Mouse (Mus musculus) hindbrain, embryonic 15.5 days (tissue): ENCODE results near the gene Arhgap23. TPM values are rescaled to one million over a fixed set of nuclear protein-coding genes. Genes with fewer than 3 reads are reported as not detected.

Source experiments
- ATAC-seq: fragments of 200-750 bp; cut with Nextera tagmentation; 2 replicates; pipeline ENCODE4 v1.8.0; 2017; ENCODE audit warnings: low read depth, moderate number of reproducible peaks, moderate TSS enrichment; ENCODE audit not compliant: low FRiP score
- H3K27ac ChIP-seq: fragments of 300-500 bp; sonication (generic); replicated peaks from 2 replicates; pipeline ENCODE4 v1.5.1; 2015; ENCODE audit warnings: mild to moderate bottlenecking, inconsistent platforms
- H3K27me3 ChIP-seq: fragments of 300-500 bp; sonication (generic); 2 replicates; pipeline ENCODE4 v1.6.1; 2015; ENCODE audit warnings: control low read depth, inconsistent platforms
- H3K36me3 ChIP-seq: fragments of 300-500 bp; sonication (generic); 2 replicates; pipeline ENCODE4 v1.6.1; 2015; ENCODE audit warnings: control low read depth, inconsistent platforms
- H3K4me1 ChIP-seq: fragments of 300-500 bp; sonication (generic); replicated peaks from 2 replicates; pipeline ENCODE4 v1.6.1; 2015; ENCODE audit warnings: control low read depth, inconsistent platforms
- H3K4me2 ChIP-seq: fragments of 300-500 bp; sonication (generic); 2 replicates; pipeline ENCODE4 v1.6.1; 2015; ENCODE audit warnings: moderate library complexity, mild to moderate bottlenecking, inconsistent platforms
- H3K4me3 ChIP-seq: fragments of 300-500 bp; sonication (generic); 2 replicates; pipeline ENCODE4 v1.5.1; 2015; ENCODE audit warnings: mild to moderate bottlenecking, inconsistent platforms
- H3K9ac ChIP-seq: fragments of 300-500 bp; sonication (generic); 2 replicates; pipeline ENCODE4 v1.6.1; 2015; ENCODE audit warnings: inconsistent platforms
- H3K9me3 ChIP-seq: fragments of 300-500 bp; sonication (generic); 2 replicates; pipeline ENCODE4 v1.6.1; 2016; ENCODE audit warnings: control low read depth, inconsistent platforms
- WGBS: fragments of 180-500 bp; shearing (Covaris S2); methylation state at CpG from one replicate; pipeline ENCODE4 v1.1.7; 2015; 5-methylcytosine and 5-hydroxymethylcytosine counted together
- polyA plus RNA-seq: library from polyadenylated mRNA; unstranded; fragments of >200 nt; fragmentation: Nextera tagmentation; extraction: Ambion mirVana; gene quantifications from 2 replicates; pipeline ENCODE4 v1.2.1, GENCODE M21; 2015

Gene Arhgap23
- polyA plus RNA-seq: 9.9 and 10.1 TPM in 2 replicates

GRCm38 (mm10) chr11:97415330-97415711 lies at the start of gene Arhgap23:
Arhgap23 (plus strand) TSS chr11:97415533.
- H3K4me1 ChIP-seq: peaks cover 15% of the 10 kb centered on the region
- under 1% methylated on average over 27 of the region's 29 CpGs for WGBS

GRCm38 (mm10) chr11:97365556-97365955 lies 49.8 kb upstream of the Arhgap23 start:
- peaks cover 54% of the 10 kb centered on the region for H3K4me1 ChIP-seq
- ATAC-seq: no peak
- no peaks in the 10 kb centered on the region for H3K36me3 ChIP-seq
- 53% methylated on average over 1 of the region's 1 CpGs for WGBS
- H3K9me3 ChIP-seq: no peaks in the 10 kb centered on the region
- H3K9ac ChIP-seq: peak overlapping the region; percentile 32; the same call in 1 of the 2 replicates
- no peaks in the 10 kb centered on the region for H3K27me3 ChIP-seq
- H3K27ac ChIP-seq: 0 out of 2 replicates have a peak overlapping the region, but pooled peaks have one; percentile 12
- peak overlapping the region; percentile 99 for H3K4me3 ChIP-seq
- peak overlapping the region; percentile 95 for H3K4me2 ChIP-seq

More at GRCm38 (mm10) chr11:97415330-97415711, at the start of gene Arhgap23:
- Histone ChIP-seq H3K4me2 (peak within 1 kb of the TSS; percentile 58), H3K9me3 (no peaks in the 10 kb centered on the region), H3K4me3 (peak within 1 kb of the TSS; percentile 44), H3K36me3 (no peaks in the 10 kb centered on the region), H3K27ac (peak within 1 kb of the TSS; percentile 68; the same call in 1 of the 2 replicates), H3K27me3 (peaks cover 12% of the 10 kb centered on the region), H3K9ac (peak within 1 kb of the TSS; percentile 35)
- ATAC-seq: peak; percentile 66

GRCm38 (mm10) chr11:97368501-97368900 lies 46.8 kb upstream of the Arhgap23 start:
- H3K36me3 ChIP-seq: no peaks in the 10 kb centered on the region
- H3K4me3 ChIP-seq: no peak overlapping the region
- no peaks in the 10 kb centered on the region for H3K27me3 ChIP-seq
- H3K9ac ChIP-seq: no peak overlapping the region
- H3K4me1 ChIP-seq: peaks cover 51% of the 10 kb centered on the region
- no peaks in the 10 kb centered on the region for H3K9me3 ChIP-seq
- no peak overlapping the region for H3K4me2 ChIP-seq
- no peak overlapping the region for H3K27ac ChIP-seq
- ATAC-seq: no peak
- 78% methylated on average over 5 of the region's 5 CpGs for WGBS

GRCm38 (mm10) chr11:97370329-97371091 lies 44.8 kb upstream of the Arhgap23 start:
- Histone ChIP-seq H3K9ac (no peak overlapping the region), H3K4me3 (no peak overlapping the region), H3K9me3 (no peaks in the 10 kb centered on the region), H3K27me3 (no peaks in the 10 kb centered on the region), H3K4me1 (peaks cover 31% of the 10 kb centered on the region), H3K36me3 (peaks cover 10% of the 10 kb centered on the region), H3K4me2 (no peak overlapping the region), H3K27ac (peak overlapping the region; percentile 63; the same call in 1 of the 2 replicates)
- WGBS: 51% methylated on average over 7 of the region's 7 CpGs
- ATAC-seq: no peak

GRCm38 (mm10) chr11:97372159-97372864 lies 43.0 kb upstream of the Arhgap23 start:
- Histone ChIP-seq H3K9ac (no peak overlapping the region), H3K9me3 (no peaks in the 10 kb centered on the region), H3K4me3 (no peak overlapping the region), H3K27ac (no peak overlapping the region), H3K4me2 (no peak overlapping the region), H3K4me1 (peaks cover 18% of the 10 kb centered on the region), H3K27me3 (no peaks in the 10 kb centered on the region), H3K36me3 (peaks cover 21% of the 10 kb centered on the region)
- no peak for ATAC-seq
- 88% methylated on average over 6 of the region's 6 CpGs for WGBS

GRCm38 (mm10) chr11:97373402-97373801 lies 41.9 kb upstream of the Arhgap23 start:
- H3K9ac ChIP-seq: no peak overlapping the region
- no peaks in the 10 kb centered on the region for H3K27me3 ChIP-seq
- H3K27ac ChIP-seq: no peak overlapping the region
- 93% methylated on average over 2 of the region's 2 CpGs for WGBS
- peaks cover 32% of the 10 kb centered on the region for H3K36me3 ChIP-seq
- no peaks in the 10 kb centered on the region for H3K9me3 ChIP-seq
- H3K4me1 ChIP-seq: peaks cover 12% of the 10 kb centered on the region
- no peak overlapping the region for H3K4me3 ChIP-seq
- no peak for ATAC-seq
- H3K4me2 ChIP-seq: no peak overlapping the region

GRCm38 (mm10) chr11:97380036-97380435 lies 35.3 kb upstream of the Arhgap23 start:
- Histone ChIP-seq H3K4me2 (no peak overlapping the region), H3K9me3 (no peaks in the 10 kb centered on the region), H3K36me3 (peaks cover 57% of the 10 kb centered on the region), H3K27ac (no peak overlapping the region), H3K4me1 (no peaks in the 10 kb centered on the region), H3K4me3 (no peak overlapping the region), H3K27me3 (no peaks in the 10 kb centered on the region), H3K9ac (no peak overlapping the region)
- WGBS: 85% methylated on average over 3 of the region's 3 CpGs
- no peak for ATAC-seq

GRCm38 (mm10) chr11:97383017-97383416 lies 32.3 kb upstream of the Arhgap23 start:
- H3K36me3 ChIP-seq: peaks cover 50% of the 10 kb centered on the region
- no peak overlapping the region for H3K4me3 ChIP-seq
- H3K27me3 ChIP-seq: no peaks in the 10 kb centered on the region
- H3K9me3 ChIP-seq: no peaks in the 10 kb centered on the region
- no peaks in the 10 kb centered on the region for H3K4me1 ChIP-seq
- no peak overlapping the region for H3K27ac ChIP-seq
- no peak overlapping the region for H3K4me2 ChIP-seq
- 99% methylated on average over 2 of the region's 2 CpGs for WGBS
- no peak overlapping the region for H3K9ac ChIP-seq
- no peak for ATAC-seq

- H3K36me3 ChIP-seq: peaks cover 47% of the 10 kb centered on the region
- no peak overlapping the region for H3K27ac ChIP-seq
- 73% methylated on average over 2 of the region's 2 CpGs for WGBS
- no peak overlapping the region for H3K9ac ChIP-seq
- H3K4me2 ChIP-seq: no peak overlapping the region
- no peaks in the 10 kb centered on the region for H3K27me3 ChIP-seq
- H3K4me1 ChIP-seq: no peaks in the 10 kb centered on the region
- H3K4me3 ChIP-seq: no peak overlapping the region
- H3K9me3 ChIP-seq: no peaks in the 10 kb centered on the region
- no peak for ATAC-seq
These were observed 31.6 kb upstream of the Arhgap23 start for GRCm38 (mm10) chr11:97383764-97384163.

- Histone ChIP-seq H3K36me3 (peaks cover 62% of the 10 kb centered on the region), H3K4me1 (peaks cover 6% of the 10 kb centered on the region; the same call in 1 of the 2 replicates)
- WGBS: 96% methylated on average over 2 of the region's 2 CpGs
These were observed 27.5 kb upstream of the Arhgap23 start for GRCm38 (mm10) chr11:97387811-97388210.

GRCm38 (mm10) chr11:97389127-97389526 lies 26.2 kb upstream of the Arhgap23 start:
- no peak overlapping the region for H3K4me2 ChIP-seq
- no peak overlapping the region for H3K4me3 ChIP-seq
- H3K9me3 ChIP-seq: no peaks in the 10 kb centered on the region
- peaks cover 53% of the 10 kb centered on the region for H3K36me3 ChIP-seq
- WGBS: 93% methylated on average over 8 of the region's 8 CpGs
- no peaks in the 10 kb centered on the region for H3K27me3 ChIP-seq
- H3K27ac ChIP-seq: no peak overlapping the region
- H3K4me1 ChIP-seq: peaks cover 6% of the 10 kb centered on the region; the same call in 1 of the 2 replicates
- H3K9ac ChIP-seq: no peak overlapping the region
- ATAC-seq: no peak

More at GRCm38 (mm10) chr11:97387811-97388210, 27.5 kb upstream of the Arhgap23 start:
- no peak for ATAC-seq
- H3K9me3 ChIP-seq: no peaks in the 10 kb centered on the region
- H3K27ac ChIP-seq: no peak overlapping the region
- H3K9ac ChIP-seq: no peak overlapping the region
- no peak overlapping the region for H3K4me2 ChIP-seq
- no peaks in the 10 kb centered on the region for H3K27me3 ChIP-seq
- no peak overlapping the region for H3K4me3 ChIP-seq

- peaks cover 46% of the 10 kb centered on the region for H3K36me3 ChIP-seq
- peaks cover 6% of the 10 kb centered on the region; the same call in 1 of the 2 replicates for H3K4me1 ChIP-seq
- WGBS: 77% methylated on average over 11 of the region's 11 CpGs
- H3K9ac ChIP-seq: no peak overlapping the region
- no peak overlapping the region for H3K27ac ChIP-seq
- no peaks in the 10 kb centered on the region for H3K27me3 ChIP-seq
- H3K9me3 ChIP-seq: no peaks in the 10 kb centered on the region
- H3K4me3 ChIP-seq: no peak overlapping the region
- no peak for ATAC-seq
- no peak overlapping the region for H3K4me2 ChIP-seq
These were observed 21.7 kb upstream of the Arhgap23 start for GRCm38 (mm10) chr11:97393658-97394057.
